Mouse (Mus musculus) effector memory CD4-positive, alpha-beta T cell, adult 7 months (primary cell): Measurements from ENCODE around the gene Slc4a8. TPM values are rescaled to one million over a fixed set of nuclear protein-coding genes. Genes with fewer than 3 reads are reported as not detected.

ENCODE experiments used
- polyA plus RNA-seq: library from polyadenylated mRNA; unstranded; fragments of 100-300 nt; shearing (Covaris generic); gene quantifications from one replicate; pipeline ENCODE4 v1.2.1, GENCODE M21; 2017

Gene Slc4a8
- polyA plus RNA-seq, result 4.8 TPM

GRCm38 (mm10) chr15:100761419-100762185 is at the start of gene Slc4a8:
TSS of gene Slc4a8 (plus strand) at chr15:100761747.

GRCm38 (mm10) chr15:100729281-100729985 is 32.1 kb upstream of the Slc4a8 start, which contains the start of gene Galnt6:
TSS of gene Galnt6 (minus strand) at chr15:100729376.

GRCm38 (mm10) chr15:100869558-100869957 is 108.0 kb downstream of the Slc4a8 start, which contains the start of gene Scn8a:
TSS of gene Scn8a (plus strand) at chr15:100869858.

Other genes starting within 250 kb of the Slc4a8 start
- 5.0 TPM for gene Tfcp2, start 209.7 kb upstream of the Slc4a8 start, polyA plus RNA-seq
- 202 TPM for gene Pou6f1, start 161.8 kb upstream of the Slc4a8 start, polyA plus RNA-seq
- gene Dazap2, start 146.4 kb upstream of the Slc4a8 start, polyA plus RNA-seq, result 758 TPM
- gene Smagp, start 124.8 kb upstream of the Slc4a8 start, polyA plus RNA-seq, result not detected
- 853 TPM for gene Bin2, start 92.2 kb upstream of the Slc4a8 start, polyA plus RNA-seq
- gene Cela1, start 73.8 kb upstream of the Slc4a8 start, polyA plus RNA-seq, result 12.7 TPM
- gene Galnt6, start 32.4 kb upstream of the Slc4a8 start, polyA plus RNA-seq, result 137 TPM
- 0.21 TPM for gene Scn8a, start 108.1 kb downstream of the Slc4a8 start, polyA plus RNA-seq